Mouse (Mus musculus): ENCODE data around the gene Lgr4. TPM values are rescaled to one million over a fixed set of nuclear protein-coding genes. Genes with fewer than 3 reads are reported as not detected.

Gene Lgr4
- polyA plus RNA-seq, 1 experiment from 2014 or later = 3.9 TPM

DNA sequence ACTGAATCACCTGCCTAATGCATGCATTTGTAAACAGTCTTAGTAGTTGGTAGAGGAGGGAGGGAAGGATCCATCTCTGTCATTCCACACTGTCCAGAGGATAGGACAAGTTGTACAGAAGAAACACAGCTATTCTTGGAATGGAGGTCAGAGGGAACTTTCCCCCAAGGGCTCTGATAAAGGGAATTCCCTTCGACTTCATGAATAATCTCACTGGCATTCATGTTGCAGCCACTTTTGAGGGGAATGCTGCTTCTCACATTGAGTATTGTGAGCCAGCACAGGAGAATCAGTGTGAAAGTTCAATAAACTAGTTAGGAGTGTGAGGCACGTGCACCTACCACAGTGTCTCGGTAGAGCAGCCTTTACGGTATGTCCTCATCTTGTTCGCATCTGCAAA, 37.6 kb downstream of the Lgr4 start:
- no peak overlapping the region for H3K4me3 ChIP-seq (ENCODE audit: low read depth, low read length)
- no peak overlapping the region for H3K4me2 ChIP-seq (ENCODE audit: low read depth, low read length)
- no peak for TF ChIP-seq CTCF (IDR thresholded peaks at IDR 0.05; ENCODE audit: low read depth)
- TF ChIP-seq EP300 (IDR thresholded peaks at IDR 0.05; ENCODE audit: low read depth) = no peak
- no peaks in the 10 kb centered on the region for H3K36me3 ChIP-seq (replicated peaks; ENCODE audit: insufficient read depth, low read length)
- ATAC-seq = no peak
- DNase-seq = no peak
- H3K9me3 ChIP-seq (ENCODE audit: low read length) = no peaks in the 10 kb centered on the region
- no peak overlapping the region for H3K27ac ChIP-seq (ENCODE audit: low read depth)
- H3K9ac ChIP-seq (replicated peaks) = no peak overlapping the region
- H3K4me1 ChIP-seq (ENCODE audit: insufficient read depth) = peaks cover 27% of the 10 kb centered on the region
- H3K27me3 ChIP-seq (ENCODE audit: insufficient read depth, low read length) = no peaks in the 10 kb centered on the region
- WGBS (ENCODE audit: insufficient replicate concordance) = 76% methylated on average over 5 of the region's 5 CpGs

DNA sequence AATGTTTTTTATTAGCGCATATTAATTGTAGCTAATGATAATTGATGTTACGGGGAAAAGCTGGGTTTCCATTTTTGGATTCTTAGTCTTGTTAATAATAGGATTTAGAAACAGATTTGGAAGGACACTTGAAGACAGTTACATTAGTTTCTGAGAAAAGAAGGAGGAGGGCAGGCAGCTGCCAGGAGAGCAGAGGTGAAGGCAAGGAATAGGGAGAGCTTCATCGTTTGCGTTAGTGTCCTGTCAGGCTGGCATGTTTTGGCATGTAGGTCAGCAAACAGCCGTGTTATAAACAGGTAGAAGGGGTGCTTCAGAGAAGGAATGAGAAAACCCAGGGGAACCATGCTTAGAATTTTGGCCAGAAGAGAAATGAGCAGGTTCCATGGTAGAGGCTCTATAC, 38.5 kb downstream of the Lgr4 start:
- WGBS (ENCODE audit: insufficient replicate concordance) = 92% methylated on average over 5 of the region's 5 CpGs
- Histone ChIP-seq H3K36me3 (replicated peaks; ENCODE audit: insufficient read depth, low read length) (no peaks in the 10 kb centered on the region), H3K9me3 (ENCODE audit: low read length) (no peaks in the 10 kb centered on the region), H3K4me1 (ENCODE audit: insufficient read depth) (peaks cover 23% of the 10 kb centered on the region), H3K4me3 (ENCODE audit: low read depth, low read length) (no peak overlapping the region), H3K27me3 (ENCODE audit: insufficient read depth, low read length) (no peaks in the 10 kb centered on the region), H3K27ac (ENCODE audit: low read depth) (no peak overlapping the region), H3K9ac (replicated peaks) (no peak overlapping the region), H3K4me2 (ENCODE audit: low read depth, low read length) (no peak overlapping the region)
- ATAC-seq (no peak), DNase-seq (no peak)
- TF ChIP-seq CTCF (IDR thresholded peaks at IDR 0.05; ENCODE audit: low read depth) = no peak
- TF ChIP-seq EP300 (IDR thresholded peaks at IDR 0.05; ENCODE audit: low read depth) = no peak

DNA sequence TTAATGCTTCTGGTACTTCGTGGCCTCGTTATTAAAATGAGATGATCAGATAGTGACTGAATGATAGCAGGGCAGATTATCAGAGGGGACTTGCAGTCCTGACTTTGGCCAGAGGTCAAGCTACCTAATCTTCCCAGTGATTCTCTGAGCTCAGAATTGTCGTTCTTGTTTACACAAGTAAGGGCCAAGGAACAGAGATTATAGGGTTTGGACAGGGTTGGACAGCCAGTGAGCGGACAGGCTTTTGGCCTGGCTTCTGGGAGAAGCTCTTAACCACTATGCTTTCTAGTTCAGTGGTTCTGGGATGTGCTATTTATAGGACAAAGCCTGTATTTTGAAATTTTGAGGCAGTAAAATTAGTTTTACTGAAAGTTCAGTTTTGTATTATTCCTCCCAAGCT, 39.3 kb downstream of the Lgr4 start:
- Histone ChIP-seq H3K9me3 (ENCODE audit: low read length) (no peaks in the 10 kb centered on the region), H3K9ac (replicated peaks) (no peak overlapping the region), H3K27ac (ENCODE audit: low read depth) (no peak overlapping the region), H3K4me1 (ENCODE audit: insufficient read depth) (peaks cover 19% of the 10 kb centered on the region), H3K4me2 (ENCODE audit: low read depth, low read length) (no peak overlapping the region), H3K36me3 (replicated peaks; ENCODE audit: insufficient read depth, low read length) (no peaks in the 10 kb centered on the region), H3K4me3 (ENCODE audit: low read depth, low read length) (no peak overlapping the region), H3K27me3 (ENCODE audit: insufficient read depth, low read length) (no peaks in the 10 kb centered on the region)
- WGBS (ENCODE audit: insufficient replicate concordance) = 63% methylated on average over 4 of the region's 4 CpGs
- TF ChIP-seq EP300 (IDR thresholded peaks at IDR 0.05; ENCODE audit: low read depth) (no peak), CTCF (IDR thresholded peaks at IDR 0.05; ENCODE audit: low read depth) (no peak)
- ATAC-seq (no peak), DNase-seq (no peak)

DNA sequence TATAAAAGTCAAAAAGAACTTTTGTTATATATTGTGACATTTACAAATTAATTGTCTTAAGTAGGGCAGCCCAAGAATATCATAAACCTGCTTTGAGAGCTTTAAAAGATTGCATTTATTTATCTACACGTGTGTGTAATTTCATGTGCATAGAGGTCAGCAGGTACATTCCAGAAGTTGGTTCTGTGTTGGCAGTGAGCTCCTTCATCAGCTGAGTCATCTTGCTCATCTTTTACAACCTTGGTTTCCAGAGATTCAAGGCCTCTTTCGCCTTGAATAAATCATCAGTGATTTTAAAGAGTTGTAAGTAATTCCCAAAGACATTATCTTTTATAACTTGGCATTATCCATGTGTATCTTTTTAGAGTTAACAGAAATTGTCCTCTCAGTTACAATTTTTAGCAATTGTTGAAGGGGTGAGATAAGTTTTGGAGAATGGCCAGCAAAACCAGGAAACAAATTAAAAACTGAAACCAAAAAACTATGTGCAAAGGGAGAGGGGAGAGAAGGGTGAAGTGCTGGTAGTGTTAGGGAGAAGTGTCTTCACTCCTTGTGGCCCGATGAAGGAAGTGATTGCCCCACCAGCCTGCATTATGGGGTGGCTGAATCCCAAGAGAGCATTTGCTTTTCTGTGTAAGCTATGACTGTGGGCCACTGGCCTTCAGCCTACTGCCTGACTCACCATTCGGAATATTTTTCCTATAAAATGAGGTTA, 41.4 kb downstream of the Lgr4 start:
- no peak overlapping the region for H3K9ac ChIP-seq (replicated peaks)
- WGBS (ENCODE audit: insufficient replicate concordance) = 57% methylated on average over 4 of the region's 4 CpGs
- H3K4me2 ChIP-seq (ENCODE audit: low read depth, low read length) = no peak overlapping the region
- no peak for TF ChIP-seq EP300 (IDR thresholded peaks at IDR 0.05; ENCODE audit: low read depth)
- no peak for TF ChIP-seq CTCF (IDR thresholded peaks at IDR 0.05; ENCODE audit: low read depth)
- peaks cover 14% of the 10 kb centered on the region for H3K4me1 ChIP-seq (ENCODE audit: insufficient read depth)
- peak overlapping the region; percentile 36; the same call in 1 of the 2 replicates for H3K27ac ChIP-seq (ENCODE audit: low read depth)
- H3K27me3 ChIP-seq (ENCODE audit: insufficient read depth, low read length) = no peaks in the 10 kb centered on the region
- H3K4me3 ChIP-seq (ENCODE audit: low read depth, low read length) = no peak overlapping the region
- DNase-seq = no peak
- H3K36me3 ChIP-seq (replicated peaks; ENCODE audit: insufficient read depth, low read length) = no peaks in the 10 kb centered on the region
- no peaks in the 10 kb centered on the region for H3K9me3 ChIP-seq (ENCODE audit: low read length)
- peak; percentile 31; the same call in 1 of the 2 replicates for ATAC-seq

DNA sequence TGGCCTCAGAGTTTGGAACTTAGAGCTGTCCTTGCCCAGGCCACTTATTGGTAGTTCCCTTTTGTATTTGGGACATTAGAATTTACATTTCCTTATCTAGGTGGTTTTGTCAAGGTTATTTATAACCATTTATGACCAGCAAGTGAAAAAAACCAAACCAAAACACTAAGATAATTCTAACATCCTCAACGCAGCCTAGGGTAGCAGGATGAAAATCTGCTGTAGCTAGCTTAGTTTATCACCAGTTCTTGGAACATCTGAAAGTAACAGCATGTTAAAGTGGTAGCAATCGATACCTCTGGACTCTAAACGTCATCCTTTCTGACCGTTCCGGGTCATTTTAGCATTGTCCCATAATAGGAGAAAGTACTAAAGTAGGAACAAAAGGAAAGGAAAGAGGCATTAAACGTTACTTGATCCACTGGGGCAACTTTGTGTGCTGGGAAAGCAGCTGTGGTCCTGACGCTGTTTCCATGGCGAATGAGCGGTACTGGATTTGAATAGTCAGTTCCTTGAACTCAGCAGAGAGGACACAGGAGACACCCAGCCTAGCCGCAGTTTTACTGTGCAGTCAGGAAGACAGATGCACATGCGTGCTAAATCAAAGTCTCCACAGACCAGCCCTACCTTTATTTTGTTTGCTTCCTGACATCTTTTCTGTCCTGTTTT, 42.1 kb downstream of the Lgr4 start:
- TF ChIP-seq CTCF (IDR thresholded peaks at IDR 0.05; ENCODE audit: low read depth) (no peak), EP300 (IDR thresholded peaks at IDR 0.05; ENCODE audit: low read depth) (no peak)
- peak overlapping the region; percentile 36; the same call in 1 of the 2 replicates for H3K27ac ChIP-seq (ENCODE audit: low read depth)
- WGBS (ENCODE audit: insufficient replicate concordance) = 77% methylated on average over 11 of the region's 11 CpGs
- H3K36me3 ChIP-seq (replicated peaks; ENCODE audit: insufficient read depth, low read length) = no peaks in the 10 kb centered on the region
- no peak overlapping the region for H3K9ac ChIP-seq (replicated peaks)
- no peak for ATAC-seq
- H3K9me3 ChIP-seq (ENCODE audit: low read length) = no peaks in the 10 kb centered on the region
- DNase-seq = no peak
- no peak overlapping the region for H3K4me3 ChIP-seq (ENCODE audit: low read depth, low read length)
- H3K27me3 ChIP-seq (ENCODE audit: insufficient read depth, low read length) = no peaks in the 10 kb centered on the region
- H3K4me2 ChIP-seq (ENCODE audit: low read depth, low read length) = no peak overlapping the region
- H3K4me1 ChIP-seq (ENCODE audit: insufficient read depth) = peaks cover 13% of the 10 kb centered on the region; the same call in 1 of the 2 replicates

DNA sequence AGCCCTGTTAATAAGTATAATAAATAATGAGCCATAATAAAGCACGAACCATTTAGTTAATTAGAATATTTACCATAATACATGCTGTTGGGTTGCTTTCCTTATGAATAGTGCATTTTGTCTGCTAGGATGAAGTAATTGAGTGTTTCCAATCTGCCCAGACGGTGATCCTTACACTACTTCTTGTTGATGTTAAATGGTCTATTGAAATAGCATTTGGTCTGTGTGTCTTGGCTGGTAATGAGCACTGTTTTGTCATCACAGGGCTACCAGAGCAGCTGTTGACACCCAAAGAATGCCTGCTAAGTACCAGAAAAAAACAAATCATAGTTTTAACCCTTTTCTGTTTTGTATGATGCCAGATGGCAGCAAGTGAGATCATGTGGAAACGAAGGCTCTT, 42.8 kb downstream of the Lgr4 start:
- no peaks in the 10 kb centered on the region for H3K9me3 ChIP-seq (ENCODE audit: low read length)
- no peak overlapping the region for H3K4me2 ChIP-seq (ENCODE audit: low read depth, low read length)
- 68% methylated on average over 3 of the region's 3 CpGs for WGBS (ENCODE audit: insufficient replicate concordance)
- H3K9ac ChIP-seq (replicated peaks) = no peak overlapping the region
- H3K36me3 ChIP-seq (replicated peaks; ENCODE audit: insufficient read depth, low read length) = no peaks in the 10 kb centered on the region
- ATAC-seq (no peak; the same call in 1 of the 2 replicates), DNase-seq (no peak)
- TF ChIP-seq CTCF (IDR thresholded peaks at IDR 0.05; ENCODE audit: low read depth) = no peak
- no peak for TF ChIP-seq EP300 (IDR thresholded peaks at IDR 0.05; ENCODE audit: low read depth)
- H3K4me3 ChIP-seq (ENCODE audit: low read depth, low read length) = no peak overlapping the region
- H3K4me1 ChIP-seq (ENCODE audit: insufficient read depth) = peaks cover 13% of the 10 kb centered on the region; the same call in 1 of the 2 replicates
- H3K27ac ChIP-seq (ENCODE audit: low read depth) = no peak overlapping the region
- H3K27me3 ChIP-seq (ENCODE audit: insufficient read depth, low read length) = no peaks in the 10 kb centered on the region
